Mouse (Mus musculus) fibroblast of lung, adult 2 months (primary cell): ENCODE data around the gene Plin3.
"Not testable (repeated sequence)": the region's sequence is repeated elsewhere in the genome, so short reads cannot be mapped to it uniquely, and the experiment has no call there.

Experiments used
- DNase-seq: peaks from one replicate; pipeline ENCODE4 v3.0.0-alpha.2; 2011; ENCODE audit warnings: low read depth

The Plin3 gene

DNA sequence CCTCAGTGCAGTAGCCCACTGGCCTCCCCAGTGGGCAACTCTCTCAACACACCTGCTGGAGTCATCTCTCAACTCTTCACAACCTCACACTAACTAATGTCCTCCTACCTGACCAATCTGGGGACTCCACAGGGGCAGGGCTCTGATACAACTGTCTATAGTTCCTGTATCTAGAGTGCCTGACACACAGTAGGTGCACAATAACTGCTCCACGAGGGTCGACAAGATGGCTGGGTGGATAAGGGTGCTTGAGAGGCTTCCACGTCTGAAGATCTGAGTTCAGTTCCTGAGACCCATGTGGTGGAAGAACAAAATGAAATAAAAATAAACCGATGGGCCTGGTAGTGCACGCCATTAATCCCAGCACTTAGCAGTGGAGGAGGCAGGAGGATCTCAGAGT lies 18.7 kb downstream of the Plin3 start:
- DNase-seq, result no peak

DNA sequence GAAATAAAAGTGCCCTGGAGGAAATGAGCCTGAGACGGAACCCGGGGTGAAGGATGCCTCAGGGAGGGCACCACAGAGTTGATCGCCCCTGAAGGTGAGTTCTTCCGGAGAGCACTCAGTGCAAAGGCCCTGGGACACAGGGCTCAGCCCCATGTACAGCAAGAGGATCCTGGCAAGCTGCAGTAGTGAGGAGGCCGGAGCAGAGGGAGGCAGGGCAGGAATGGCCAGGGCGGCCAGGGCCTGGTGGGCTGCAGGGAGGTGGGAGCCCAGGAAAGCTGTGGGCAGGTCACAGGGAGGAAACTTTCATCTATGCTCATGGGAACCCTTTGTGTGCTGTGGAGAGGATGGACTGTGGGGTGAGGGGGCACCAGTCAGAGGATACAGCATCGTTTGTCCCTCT lies 19.2 kb downstream of the Plin3 start:
- DNase-seq, result no peak

DNA sequence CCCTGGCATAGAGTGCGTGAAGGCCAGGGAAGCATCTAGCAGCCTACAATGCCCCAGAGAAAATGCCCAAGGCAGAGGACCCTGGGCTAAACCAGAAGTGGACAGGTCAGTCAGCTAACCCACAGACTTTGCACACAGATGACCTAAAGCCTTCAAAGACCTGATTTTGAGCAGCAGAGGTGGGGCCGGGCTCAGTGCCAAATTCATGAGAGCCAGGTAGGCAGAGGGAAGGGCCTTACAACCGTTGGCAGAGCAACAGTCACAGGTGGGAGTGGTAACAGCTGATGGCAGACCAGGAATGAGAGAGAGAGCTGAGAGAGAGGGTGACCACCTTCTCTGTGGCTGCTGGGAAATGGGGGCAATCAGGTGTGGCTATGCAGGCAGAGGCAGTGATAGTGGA lies 20.0 kb downstream of the Plin3 start:
- no peak for DNase-seq

DNA sequence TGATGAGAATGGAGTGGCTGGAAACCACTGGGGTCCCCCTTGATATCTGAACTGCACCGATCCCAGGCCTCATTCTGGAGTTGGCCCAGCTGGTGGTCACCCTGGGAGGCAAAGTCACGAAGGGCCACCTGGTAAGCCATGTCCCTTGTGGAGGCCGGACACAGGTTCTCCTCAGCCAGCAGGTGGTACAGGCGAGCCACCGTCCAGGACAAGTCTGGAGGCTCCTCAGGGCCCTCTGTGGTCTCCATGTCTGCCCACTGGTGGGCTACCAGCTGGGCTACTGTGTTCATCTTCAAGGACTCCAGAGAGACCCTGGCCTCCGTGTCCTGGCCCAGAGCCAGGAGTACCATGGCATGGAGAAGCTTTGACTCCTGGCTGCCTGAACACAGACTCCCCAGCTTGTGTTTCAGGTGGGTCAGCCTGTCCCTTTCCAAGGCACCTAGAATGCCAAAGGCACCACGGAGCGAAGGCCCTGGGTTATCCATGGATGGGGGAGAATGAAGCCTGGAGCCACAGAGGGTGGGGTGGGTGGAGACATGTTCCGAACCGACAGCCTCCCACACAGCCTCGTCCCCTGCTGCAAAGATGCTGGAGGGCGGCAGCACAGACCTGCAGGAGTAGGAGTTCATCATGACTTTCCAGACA lies 20.9 kb downstream of the Plin3 start:
- no peak for DNase-seq

DNA sequence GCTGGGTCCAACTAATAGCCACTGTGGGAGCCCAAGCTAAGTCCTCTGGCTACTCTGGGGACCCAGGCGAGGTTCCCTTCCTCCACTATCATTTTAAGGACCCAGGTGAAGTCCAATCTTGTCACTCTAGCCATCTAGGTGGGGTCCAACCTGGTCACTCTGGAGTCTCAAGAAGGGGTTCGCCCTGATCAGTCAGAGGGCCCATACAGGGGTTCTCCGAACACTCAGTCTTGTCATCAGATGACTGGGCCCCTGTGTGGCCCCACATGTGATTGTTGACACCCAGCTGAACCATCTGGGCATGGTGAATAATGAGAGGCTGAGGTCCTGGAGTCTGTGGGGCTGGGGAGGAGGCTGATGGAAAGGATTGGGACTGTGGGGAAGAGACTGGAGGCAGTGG lies 22.9 kb downstream of the Plin3 start:
- DNase-seq, result no peak

DNA sequence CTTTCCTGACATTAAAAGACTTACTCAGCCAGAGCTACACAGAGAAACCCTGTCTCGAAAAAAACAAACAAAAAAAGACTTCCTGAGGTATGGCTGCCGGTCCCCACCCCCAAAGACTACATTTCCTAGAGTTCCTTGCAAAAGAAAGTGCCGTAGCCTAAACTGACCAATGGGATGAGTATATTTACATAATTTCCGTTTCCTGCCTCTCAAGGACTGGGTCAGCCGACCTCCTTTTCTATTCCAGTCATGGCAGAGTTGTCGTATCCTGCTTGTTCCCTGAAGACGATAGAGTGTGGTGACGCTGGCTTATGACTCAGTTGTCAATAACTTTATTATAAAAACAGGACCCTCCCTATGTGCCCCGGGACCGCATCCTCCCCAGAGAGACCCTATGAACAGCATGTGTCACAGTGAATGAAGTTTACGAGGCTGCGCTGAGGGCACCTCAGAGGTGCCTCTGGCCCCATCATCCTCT lies 23.5 kb downstream of the Plin3 start:
- DNase-seq, result no peak

DNA sequence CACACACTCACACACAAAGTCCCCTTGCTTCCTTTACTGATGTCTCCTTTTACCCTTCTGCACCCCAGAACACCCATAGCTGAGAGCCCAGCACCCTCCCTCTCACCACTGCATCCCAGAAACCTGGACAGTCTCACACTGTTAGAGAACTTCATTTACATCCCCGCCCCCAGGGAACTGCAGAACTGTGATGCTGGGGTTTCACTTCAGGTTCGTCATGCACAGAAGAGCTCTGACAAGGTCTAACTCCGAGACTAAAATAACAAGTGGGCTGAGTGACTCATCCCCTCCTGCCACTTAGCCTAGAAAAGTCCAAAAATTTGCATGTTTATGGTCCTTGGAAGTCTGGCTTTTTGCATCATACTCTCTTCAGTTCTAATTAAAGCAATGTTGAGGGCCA lies 26.4 kb downstream of the Plin3 start:
- DNase-seq, result no peak

DNA sequence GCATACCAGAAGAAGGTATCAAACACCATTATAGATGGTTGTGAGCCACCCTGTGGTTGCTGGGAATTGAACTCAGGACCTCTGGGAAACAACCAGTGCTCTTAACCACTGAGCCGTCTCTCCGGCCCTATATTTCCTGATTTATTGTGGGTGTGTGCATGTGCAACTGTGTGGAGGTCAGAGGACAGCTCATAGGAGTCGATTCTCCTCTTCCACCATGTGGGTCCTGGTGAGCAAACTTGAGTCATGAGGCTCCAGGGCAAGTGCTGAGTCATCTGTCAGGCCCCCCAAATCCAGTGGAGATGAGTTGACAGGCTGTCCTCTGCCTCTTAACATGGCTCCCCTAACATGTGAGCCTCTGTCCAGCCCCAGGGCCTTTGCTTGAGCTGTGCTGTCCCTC lies 26.8 kb downstream of the Plin3 start:
- DNase-seq, result no peak

DNA sequence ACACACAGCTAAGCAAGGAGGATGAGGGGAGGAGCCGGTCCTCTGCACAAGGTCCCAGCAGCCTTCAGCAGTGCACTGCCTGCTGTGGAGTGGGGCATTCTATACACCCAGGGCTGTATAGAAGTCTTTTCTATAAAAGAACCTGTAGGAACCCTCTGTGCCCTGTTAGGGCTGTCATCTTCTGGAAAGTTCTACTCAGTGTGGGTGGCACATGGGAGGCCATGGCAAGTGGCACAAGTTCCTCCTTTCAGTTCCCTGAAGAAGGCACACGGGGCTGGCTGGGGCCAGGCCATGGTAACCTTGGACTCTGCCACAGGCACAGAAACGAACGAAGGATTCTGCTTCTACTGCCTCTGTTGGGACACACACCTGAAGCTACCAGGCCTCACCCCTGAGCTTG lies 27.7 kb downstream of the Plin3 start:
- no peak for DNase-seq

DNA sequence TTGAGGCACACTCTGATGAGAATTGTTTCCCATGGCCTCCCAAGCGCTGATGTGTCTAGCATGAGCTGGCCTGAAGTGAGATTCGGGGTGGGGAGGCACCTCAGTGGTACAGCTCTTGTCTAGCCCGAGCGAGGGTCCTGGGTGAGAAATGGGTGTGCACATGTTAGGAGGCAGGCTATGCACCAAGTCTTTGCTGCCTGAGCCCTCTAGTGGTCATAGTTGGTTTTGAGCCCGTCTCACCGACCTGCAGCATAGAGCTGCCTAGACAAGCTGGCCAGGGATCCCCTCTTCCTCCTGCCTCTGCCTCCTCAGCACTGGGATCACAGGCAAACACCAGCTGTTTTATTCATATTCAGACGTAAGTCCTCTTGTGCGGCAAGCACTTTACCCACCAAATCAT lies 28.7 kb downstream of the Plin3 start:
- DNase-seq, result no peak

DNA sequence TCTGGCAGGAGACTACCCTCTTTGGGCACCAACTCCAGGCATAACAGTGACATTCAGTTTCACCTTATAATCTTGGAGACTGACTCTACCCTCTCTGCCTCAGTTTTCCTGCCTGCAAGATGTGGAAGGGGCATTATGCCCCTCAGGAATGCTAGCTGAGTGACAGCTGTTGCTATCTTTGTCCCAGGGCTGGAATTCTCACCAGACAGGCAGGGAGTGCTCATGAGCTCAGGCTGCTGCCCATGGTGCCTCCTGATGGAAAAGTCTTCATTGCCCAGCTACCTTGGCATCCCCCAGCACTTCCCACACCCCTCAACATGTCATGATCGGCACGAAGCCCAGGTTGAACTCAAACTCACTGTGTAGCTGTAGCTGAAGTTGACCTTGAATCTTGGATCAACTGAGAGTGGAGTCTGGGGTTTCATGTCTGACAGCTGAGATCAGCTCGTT lies 30.0 kb downstream of the Plin3 start:
- no peak for DNase-seq

DNA sequence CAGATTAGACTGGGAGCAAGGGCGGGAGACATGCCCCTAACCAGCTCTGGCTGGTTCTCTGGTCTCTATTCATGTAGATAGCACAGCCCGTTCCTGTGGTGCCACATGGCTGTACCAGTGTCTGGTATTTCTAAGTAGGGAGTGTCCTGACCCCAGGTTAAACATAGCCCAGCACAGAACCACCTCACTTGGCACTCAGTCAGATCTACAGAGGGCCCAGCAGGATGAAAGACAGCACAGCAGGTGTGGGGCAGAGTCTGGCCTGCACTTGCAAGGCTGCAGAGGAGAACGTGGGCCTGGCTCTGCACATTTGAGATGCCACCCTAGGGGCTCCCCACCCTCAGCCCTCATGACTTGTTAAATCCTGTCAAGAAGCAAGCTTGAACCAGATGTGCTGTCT lies 31.5 kb downstream of the Plin3 start:
- no peak for DNase-seq

DNA sequence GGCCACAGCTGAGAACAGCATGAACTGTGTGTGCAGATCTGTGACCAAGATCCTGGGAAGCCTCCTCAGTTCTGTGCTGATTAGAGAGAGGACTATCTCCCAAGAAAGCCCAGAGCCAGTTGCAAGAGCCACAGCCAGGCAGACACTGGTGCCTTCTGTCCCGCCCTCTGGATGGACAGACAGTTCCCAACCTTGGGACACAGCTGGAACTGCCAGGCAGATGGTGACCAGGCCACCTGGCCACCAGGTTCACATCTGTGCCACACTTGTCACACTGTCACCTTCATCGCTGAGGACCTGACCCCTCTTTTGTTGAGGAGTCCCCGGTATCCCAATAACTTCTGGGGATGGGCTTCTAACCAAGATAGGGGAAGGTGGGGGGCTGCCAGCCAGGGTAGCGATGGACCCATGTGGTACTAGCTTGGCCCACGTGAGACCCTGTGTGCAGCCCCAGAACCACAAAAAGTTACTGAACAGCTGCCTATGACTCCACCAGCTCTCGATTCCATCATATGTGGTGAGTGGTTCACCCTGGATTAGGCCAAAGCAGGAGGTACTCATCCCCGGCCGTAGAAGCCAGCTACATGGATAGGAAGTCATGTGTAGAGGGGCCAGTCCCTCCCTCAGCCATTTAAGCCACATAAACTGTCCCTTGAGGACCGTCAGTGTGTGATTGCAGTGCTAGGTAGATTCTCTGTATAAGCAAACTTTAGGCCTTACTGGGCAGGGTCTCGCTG lies 33.2 kb downstream of the Plin3 start:
- no peak for DNase-seq

DNA sequence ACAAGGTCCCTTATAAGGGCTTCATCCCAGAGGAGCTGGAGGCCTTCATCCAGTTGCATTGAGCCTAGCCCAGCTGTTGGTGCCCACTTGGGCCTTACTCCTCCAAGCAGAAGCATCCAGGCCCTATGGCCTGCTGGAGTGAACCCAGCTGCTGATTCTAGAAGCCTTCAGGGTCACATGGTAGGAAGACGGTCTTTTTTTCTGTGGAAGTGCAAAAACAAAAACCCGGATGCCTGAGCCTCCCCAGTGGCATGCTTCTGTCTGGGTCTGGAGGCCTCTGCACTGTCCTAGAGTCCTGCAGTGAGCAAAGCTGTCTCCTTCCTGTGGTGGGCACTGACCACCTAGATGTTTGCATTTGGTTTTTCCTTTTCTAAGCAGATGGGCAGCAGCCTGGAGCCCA lies 33.9 kb downstream of the Plin3 start:
- not testable (repeated sequence) for DNase-seq

DNA sequence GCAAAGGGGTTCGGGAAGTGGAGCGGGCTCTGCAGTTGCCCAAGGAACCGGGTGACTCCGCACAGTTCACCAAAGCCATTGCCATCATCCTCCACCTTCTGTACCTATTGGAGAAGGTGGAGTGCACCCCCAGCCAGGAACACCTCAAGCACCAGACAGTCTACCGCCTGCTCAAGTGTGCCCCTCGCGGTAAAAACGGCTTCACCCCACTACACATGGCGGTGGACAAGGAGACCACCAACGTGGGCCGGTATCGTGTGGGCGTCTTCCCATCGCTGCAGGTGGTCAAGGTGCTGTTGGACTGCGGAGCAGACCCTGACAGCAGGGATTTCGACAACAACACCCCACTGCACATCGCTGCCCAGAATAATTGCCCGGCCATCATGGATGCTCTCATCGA lies 34.4 kb downstream of the Plin3 start:
- not testable (repeated sequence) for DNase-seq

DNA sequence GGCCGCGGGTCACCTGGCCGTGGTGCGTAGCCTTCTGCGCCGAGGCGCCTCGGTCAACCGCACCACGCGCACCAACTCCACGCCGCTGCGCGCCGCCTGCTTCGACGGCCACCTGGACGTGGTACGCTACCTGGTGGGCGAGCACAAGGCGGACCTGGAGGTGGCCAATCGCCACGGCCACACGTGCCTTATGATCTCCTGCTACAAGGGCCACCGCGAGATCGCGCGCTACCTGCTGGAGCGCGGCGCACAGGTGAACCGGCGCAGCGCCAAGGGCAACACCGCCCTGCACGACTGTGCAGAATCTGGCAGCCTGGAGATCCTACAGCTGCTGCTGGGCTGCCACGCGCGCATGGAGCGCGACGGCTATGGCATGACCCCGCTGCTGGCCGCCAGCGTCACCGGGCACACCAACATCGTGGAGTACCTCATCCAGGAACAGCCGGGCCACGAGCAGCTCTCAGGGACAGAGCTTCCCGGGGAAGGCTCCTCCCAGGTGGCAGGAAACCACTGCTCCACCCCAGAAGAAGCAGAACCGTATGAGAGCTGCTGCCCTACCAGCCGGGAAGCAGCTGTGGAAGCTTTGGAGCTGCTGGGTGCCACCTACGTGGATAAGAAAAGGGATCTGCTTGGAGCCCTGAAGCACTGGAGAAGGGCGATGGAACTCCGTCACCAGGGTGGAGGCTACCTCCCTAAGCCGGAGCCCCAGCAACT lies 35.3 kb downstream of the Plin3 start:
- DNase-seq, result no peak

DNA sequence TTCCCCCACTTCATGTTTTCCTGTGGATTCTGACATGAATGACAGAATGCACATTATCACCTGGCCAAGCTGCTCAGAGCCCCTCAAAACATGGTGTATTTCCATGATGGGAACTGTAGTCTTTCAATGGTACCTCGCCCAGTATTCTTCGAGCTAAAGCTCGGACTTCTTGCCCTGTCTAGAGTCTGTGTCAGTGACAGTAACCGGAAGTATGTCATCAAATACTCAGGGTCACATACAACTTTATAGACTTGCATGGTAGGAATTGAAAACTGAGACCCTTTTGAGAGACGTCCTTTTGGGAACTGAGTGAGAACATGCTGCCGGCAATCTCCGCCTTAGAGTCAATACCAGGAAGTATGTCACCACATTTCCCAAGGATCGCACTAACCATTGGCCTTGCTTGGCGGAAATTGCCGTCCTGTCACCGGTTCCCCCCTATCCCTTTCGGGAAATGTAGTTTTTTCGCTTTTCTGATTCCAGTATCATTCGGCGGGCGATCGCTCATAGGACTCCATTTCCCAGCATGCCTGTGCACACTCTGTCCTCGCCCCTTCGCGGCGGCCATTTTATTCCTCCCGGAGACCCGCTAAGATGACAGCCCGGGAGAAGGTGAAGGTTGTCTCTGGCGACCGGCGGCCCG lies 36.3 kb downstream of the Plin3 start, which contains the start of gene Fem1a:
TSS of gene Fem1a (plus strand) at position 572 of the 643 bp plus-strand sequence.
- DNase-seq, result peak; percentile 98

DNA sequence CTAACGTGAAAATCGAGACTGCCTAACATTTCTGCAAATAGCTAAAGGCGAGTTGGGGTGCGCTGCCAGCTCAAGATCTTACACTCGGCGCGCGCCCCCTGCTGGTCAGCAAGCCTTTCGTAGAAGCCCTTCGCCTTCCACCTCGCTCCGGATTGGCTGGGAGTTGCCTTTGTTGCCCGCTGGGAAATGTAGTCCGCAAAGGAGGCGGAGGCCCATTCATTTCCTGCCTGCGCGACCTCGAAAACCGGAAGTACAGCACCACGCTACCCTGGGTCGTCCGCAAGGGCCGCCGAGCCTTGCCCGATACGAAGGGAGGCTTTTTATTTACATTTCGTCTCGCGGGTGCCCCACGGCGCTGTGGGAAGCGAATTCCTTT lies 36.8 kb downstream of the Plin3 start:
- peak; percentile 96 for DNase-seq

DNA sequence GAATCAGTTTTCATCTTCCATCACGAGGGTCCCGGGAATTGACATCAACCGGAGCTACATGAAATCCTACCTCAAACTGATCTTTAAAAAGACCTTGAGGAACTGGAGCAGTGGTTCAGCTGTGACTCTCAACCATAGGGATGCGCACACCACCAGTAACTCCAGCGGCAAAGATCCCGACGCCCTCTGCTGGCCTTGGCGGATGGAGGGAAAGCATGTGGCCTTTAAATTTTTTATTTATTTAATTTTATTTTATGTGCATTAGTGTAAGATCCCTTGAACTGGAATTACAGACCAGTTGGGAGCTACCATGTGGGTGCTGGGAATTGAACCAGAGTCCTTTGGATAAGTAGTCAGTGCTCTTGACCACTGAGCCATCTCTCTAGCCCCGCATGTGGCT lies 37.2 kb downstream of the Plin3 start:
- DNase-seq, result no peak

DNA sequence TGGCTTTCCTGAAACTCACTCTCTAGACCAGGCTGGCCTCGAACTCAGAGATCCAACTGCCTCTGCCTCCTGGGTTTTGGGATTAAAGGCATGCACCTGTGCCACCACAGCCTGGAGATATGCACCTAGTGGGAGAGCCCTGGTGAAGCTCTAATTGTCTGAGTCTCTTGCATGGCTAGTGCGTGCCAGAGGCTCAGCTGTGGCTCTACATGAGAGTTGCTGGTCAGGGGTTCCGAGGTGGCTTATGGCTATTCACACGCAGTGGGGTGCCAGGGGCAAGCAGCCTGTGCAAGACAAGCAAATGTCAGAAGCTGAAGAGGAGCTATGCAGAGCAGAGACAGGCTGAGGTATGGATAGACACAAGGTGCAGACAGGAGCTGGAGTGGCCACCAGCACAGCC lies 38.0 kb downstream of the Plin3 start:
- no peak for DNase-seq

DNA sequence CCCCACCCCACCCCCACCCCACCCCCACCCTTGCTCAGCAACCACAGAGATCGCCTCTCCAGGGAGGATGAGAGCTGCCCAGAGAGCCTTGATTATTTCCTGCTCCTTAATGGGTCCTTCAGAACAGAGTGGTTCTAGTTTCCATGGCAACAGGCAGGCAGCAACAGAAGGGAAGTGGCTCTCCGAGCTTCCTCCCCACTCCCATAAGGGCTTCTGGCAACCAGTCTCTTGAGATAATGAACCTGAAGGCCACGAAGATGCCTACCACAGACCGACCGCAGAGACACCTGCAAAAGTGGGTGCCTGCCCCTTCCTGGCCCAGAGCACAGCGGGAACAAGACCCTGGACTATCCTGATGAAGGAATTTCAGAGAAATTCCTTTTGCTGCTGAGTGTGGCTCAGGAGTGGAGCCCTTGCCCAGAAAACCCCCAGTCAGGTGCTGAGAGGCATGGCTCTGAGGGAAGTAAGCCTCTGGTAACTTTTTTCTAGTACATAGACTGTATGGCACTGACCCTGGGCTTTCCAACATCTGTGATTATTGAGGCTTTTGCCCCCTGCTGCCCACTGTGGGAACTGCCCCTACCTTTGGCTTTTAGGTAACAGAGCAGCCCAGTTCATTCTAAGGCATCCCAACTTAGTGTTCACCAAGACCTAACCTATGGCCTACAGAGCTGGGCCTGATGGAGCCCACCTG lies 41.4 kb downstream of the Plin3 start:
- DNase-seq, result no peak

DNA sequence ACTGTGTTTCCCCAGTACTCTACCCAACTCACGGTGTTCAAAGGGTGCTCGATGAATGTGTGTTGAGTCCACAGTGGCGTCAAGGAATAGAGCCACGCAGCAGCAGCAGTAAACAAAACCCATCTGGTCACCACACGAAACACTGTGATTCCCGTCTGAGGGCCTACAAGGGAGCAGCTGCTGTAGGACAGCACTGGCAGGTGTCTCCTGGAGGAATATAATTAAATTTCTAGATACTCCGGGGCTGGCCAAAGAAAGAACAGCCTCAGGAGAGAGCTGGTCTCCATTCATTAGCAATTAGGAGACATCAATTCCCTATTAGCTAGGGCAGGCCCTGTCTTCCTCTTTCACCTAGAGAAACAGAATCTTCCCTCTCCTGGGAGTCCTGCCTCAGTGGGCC lies 47.1 kb downstream of the Plin3 start:
- no peak for DNase-seq
